Mouse (Mus musculus): ENCODE data around the gene Tle4. TPM values are rescaled to one million over a fixed set of nuclear protein-coding genes. Genes with fewer than 3 reads are reported as not detected.

Gene Tle4
- total and polyA plus RNA-seq, 3 experiments, result 5.2 to 11.2 (median 7.8) TPM

DNA sequence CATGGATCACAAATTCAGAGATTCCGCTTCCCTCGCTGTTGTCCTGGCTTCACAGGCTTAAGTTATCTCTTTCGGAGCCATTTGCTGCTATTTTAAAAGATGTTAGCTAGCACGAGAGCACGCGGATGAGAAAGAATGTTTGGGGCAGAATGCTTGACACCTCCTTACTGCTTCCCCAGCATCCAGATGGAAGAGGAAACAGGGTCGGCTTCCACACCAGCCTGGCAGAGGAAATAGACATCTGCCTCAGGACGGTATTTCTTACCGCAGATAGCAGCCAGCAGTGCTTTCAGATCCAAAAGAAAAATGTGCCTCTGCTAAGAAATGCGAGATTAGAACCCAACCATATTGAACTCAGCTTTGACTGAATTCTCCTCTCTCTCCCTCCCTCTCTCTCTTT is 191.2 kb downstream of the Tle4 start:
- no peak for DNase-seq
